Mouse (Mus musculus) embryo, embryonic 9.5 days (tissue): ENCODE data around the gene Gm4175.
"Not testable (repeated sequence)": the region's sequence is repeated elsewhere in the genome, so short reads cannot be mapped to it uniquely, and the experiment has no call there.

ENCODE experiments used
- DNase-seq: peaks from one replicate; pipeline ENCODE4 v3.0.0-alpha.2; 2017; ENCODE audit errors: extremely low spot score

The Gm4175 gene

GRCm38 (mm10) chr7:21761375-21761774, at the start of gene Gm4175:
Gene Gm4175 (minus strand): TSS chr7:21761475.
- not testable (repeated sequence) for DNase-seq

- DNase-seq, result not testable (repeated sequence)
Observed at GRCm38 (mm10) chr7:21796628-21797027, 35.4 kb upstream of the Gm4175 start, which contains the start of gene Gm4177. Gene Gm4177 (minus strand): TSS chr7:21796728.
